Mouse (Mus musculus): ENCODE results near the gene Chst1.

DNA sequence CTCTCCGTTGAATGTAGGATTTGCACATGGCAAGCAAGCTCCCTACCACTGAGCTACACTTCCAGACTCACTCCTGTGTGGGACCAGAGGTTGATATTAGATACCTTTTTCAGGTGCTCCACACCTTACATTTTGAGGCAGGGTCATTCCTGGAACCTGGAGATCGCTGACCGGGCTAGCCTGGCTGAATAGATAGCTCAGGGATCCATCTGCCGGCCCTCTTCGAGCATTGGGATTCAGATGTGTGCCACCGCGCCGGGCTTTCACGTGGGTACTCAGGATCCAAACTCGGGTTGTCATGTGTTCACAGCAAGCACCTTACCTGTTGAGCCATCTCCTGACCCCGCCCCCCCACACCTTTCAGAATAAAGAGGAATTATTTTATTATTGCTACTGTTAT, 31.3 kb downstream of the Chst1 start:
- TF ChIP-seq CTCF (conservative IDR thresholded peaks at IDR 0.05; ENCODE audit: insufficient read depth, insufficient read length, low read depth, low read length) (no peak), POLR2A (IDR thresholded peaks at IDR 0.05; ENCODE audit: low read depth, low read length) (no peak)

Measured in kidney, adult 2 months (tissue).